Mouse (Mus musculus) frontal cortex, postnatal 36 days (tissue): Measurements from ENCODE around the gene Nlrx1.

ENCODE experiments used
- DNase-seq, 2 experiments: peaks; one replicate each; pipeline ENCODE4 v3.0.0; 2022; ENCODE audit warnings: low spot score in 2 of 2

Nlrx1 gene

DNA sequence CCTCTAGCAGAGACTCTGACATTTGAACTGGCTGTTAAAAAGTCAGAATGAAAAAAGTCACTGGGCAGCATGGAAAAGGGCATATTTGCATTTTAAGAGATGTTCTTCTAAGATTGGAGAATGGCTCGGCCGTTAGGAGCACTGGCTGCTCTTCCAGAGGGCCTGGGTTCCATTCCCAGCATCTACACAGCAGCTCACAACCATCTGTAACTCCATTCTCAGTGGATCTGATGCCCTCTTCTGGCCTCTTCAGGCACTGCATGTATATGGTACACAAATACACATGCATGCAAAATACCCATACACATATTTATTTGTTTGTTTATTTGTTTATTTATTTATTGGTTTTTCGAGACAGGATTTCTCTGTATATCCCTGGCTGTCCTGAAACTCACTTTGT, 678 bp upstream of the Nlrx1 start:
- no peak for DNase-seq

DNA sequence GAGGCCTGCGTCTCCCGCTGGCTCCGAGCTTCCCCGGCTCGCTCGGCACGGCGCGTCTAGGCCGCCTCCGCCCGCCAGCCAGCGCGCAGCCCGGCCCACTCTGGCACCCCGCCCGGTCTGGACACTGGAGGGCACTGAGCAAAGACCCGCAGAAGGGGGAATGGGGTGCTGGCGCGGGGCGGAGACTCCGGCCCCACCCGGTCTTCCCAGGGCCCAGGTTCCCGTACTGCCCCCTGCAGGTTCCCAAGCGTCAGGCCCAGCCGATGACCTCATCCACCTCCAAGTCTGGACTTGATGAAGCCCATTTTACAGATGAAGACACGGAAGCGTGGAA, 405 bp downstream of the Nlrx1 start:
- peak; percentile 76 to 79 for DNase-seq

DNA sequence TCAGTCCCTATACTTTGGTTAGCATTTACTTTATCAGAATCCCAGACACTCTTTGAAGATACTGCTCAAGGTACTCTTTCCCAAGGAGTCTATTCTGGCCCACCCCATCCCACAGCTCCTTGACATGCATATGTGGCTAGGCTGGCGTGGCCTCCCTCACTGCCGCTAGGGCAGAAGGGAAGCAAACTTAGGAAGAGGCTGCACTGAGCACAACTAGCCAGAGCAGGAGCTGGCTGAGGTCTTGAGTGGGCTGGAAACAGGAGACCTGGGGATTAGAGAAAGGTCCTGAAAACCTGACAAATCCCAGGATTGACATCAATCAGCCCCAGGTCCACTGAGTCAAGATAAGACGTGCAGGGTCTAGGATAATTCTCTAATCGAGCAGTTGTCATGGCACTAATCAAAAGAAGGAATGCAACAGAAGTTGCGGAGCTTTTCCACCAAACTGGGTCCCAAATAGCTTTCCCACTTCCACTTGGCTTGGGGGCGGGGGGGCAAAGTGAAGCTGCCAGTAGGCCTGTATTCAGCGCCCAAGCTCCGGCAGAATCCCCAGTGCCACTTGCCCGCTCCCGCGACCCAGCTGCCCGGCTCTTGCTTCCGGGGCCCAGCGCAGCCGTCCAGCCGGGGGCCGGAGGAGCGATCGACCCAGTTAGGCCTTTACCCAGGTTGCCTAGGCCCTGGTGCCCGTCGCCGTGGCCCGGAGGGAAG, 926 bp downstream of the Nlrx1 start:
- no peak for DNase-seq

DNA sequence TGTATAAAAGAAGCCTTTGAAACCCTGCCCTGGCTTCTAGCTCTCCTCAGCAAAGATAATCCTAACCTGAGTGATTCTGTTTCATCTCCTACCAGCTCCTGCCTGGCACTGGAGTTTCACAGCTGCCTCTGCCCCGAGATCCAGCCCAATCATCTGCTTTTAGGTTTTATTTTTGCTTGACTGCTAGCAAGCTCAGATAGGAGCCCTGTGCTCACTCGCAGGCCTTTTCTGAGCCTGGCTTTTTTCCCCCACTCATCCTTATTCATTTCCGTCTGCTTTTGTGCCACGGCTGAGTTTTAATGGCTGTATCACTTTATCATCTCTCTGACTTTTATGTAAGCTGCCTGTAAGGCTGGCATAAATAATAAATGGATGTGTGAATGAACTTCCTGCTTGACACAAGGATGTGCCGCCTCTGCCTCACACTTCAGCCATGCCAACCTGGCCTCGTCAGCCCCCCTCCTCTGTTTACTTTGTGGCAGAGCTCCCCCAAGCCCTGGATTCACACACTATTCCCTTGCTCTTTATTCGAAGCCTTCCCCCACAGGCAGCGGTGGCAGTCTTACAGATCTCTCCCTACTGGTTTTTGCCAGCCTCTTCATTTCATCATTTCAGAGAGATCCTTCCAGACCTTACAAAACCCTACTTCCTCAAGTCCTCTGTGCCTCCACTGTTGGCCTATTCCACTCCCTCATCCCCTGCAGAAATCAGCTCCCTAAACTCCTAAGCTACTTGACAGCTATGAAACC, 1.7 kb downstream of the Nlrx1 start:
- peak; percentile 51 to 68 for DNase-seq

DNA sequence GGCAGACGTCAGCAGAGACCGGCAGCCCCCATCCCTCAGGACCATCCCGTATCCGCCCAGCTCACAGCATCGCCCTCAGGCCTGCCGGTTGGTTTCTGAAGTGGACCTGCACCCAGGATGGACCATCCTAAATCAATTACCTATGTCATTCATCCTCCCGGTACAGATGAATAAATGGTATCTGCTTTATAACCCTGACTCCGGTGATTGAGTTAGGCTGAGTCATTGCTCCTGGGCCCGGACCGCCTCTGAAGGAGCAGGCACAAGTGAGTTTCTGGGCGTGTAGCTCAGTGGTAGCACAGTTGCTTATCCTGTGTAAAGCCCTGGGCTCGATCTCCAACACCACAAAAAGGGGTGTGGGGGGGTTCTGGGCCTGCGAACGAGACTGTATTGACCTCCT, 7.0 kb downstream of the Nlrx1 start:
- DNase-seq = no peak

DNA sequence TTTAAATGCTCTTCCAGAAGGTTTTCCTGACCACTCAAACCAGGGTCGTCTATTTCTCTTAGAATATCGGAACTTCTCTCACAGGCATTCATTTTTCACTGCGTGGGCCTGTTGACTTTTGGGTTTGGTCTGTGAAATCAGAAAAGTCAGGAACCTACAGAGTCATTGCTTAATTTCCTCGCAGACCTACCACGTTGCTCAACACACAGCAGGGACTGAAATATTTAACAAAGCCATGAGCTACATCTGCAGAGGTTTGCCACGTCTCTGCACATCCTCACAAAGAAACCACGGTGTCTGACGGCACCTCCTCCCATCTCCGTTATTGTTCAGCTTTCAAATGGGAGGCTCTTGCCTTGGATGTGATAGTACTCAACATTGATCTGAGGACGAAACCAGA, 9.4 kb downstream of the Nlrx1 start:
- DNase-seq = no peak

DNA sequence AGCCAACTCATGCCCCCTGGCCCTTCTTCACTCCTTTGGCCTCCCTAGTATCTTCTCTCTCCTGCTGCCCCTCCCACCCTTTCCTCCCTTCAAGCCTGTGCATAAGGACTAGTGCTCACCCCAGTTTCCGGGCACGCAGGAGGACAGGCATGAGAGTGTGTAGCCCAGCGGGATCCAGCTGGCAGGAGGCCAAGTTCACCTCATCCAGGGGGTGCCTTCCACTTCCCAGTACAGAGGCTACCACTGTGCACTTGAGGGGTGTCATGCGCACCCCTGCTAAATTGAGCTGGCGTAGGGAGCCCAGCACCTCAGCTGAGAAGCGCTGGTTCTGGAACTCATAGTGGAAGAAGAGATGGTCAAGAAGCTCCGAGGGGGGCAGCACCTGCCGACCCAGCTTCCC, 12.2 kb downstream of the Nlrx1 start:
- DNase-seq = no peak

DNA sequence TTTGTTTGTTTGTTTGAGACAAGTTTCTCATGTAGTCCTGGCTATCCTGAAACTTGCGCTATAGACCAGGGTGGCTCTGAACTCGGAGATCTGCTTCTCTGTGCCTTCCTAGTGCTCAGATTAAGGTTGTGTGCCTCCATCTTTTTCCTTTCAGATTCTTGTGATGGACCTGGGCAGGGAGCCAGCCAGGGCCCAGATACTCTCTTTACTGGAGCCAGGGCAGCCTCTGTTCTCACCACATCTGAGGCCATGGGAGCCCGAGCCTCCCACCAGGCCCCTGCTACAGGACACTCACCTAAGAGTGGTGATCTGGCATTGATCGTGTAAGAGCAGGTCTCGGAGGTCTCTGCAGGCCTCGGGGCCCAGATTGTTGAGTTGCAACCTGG, 13.3 kb downstream of the Nlrx1 start:
- DNase-seq = no peak

DNA sequence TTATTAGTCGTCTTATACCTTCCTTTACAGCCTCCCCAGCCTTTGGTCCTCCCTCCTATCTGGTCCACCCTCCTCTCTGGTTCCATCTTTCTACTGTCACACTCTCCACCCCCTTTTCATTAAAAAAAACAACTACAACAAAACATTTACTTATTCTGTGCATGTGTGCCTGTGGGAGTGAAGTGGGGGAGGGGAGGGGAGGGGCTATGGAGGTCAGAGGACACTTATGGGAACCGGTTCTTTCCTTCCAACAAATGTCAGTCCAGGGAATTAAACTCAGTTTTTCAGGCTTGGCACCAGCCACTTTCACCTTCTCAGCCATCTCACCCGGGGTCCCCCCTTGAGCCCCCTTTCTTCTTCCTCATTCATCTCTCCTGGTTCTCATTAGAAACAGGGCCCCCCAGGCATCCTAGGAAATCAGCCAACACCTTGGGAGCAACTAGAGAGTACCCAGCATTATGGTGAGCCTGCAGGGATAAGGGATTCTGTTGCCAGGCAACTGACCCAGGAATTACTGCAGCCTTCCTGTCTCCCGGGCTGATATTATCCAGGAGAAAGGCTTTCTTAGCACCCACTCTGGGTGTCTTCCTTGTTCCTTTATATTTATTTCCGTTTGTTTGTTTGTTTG, 13.8 kb downstream of the Nlrx1 start:
- no peak for DNase-seq

DNA sequence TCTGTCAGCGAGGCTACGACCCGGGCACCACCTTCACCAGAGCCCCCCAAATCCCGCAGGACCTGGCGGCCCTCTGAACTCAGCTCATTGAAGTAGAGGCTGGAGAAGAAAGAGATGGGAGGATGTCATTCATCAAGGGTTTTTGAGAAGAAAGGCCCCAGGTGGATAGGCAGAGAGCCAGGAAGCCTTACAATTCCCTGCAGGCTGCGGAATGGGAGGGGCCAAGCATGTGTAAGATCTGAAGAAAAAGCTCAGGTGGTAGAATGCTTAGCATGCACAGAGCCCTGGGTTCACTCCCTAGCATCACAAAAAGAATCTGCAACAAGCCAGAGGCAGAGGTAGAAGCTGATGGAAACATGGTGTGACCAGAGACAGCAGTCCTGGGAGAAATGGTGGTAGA, 15.0 kb downstream of the Nlrx1 start:
- DNase-seq = no peak

DNA sequence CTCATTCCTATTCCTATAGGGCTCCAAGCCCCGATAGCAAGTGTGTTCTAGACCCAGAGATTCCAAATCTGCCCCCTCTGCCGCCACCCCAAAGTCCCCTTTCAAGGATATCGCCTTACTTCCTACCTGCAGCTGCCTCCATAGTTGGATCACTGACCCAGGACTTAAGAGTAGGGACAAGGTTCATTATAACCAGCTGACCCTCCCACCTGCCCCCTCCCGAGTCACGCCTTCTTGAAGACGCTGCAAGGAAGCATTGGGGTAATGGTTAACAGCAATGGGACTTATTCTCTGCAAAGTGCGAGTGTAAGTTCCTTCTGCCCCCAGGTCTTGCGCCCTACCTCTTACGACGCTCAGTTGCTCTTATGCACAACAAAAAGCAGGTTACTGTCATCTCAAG, 17.1 kb downstream of the Nlrx1 start, which contains the start of gene Pdzd3:
Gene Pdzd3 (minus strand): TSS at position 158 of the 400 bp plus-strand sequence.
- no peak for DNase-seq

DNA sequence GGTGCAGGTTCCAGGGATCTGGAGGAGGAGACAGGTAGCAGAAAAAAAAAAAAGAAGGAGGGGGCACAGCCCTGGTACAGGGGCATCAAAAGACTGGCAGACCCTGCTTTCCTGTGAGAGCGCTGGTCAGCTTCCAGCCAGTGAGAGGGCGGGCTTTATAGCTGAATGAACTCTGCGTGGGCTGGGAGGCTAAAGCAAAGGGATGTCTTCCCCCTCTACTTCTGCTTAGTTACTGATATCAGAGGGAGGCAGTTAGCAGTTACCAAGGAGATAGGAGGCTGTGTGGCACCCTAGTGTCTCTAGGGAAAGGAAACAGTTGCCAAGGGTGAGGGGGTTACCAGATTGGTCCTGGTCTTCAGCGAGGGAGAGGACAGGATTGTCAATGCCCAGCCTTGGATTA, 18.0 kb downstream of the Nlrx1 start:
- no peak for DNase-seq

DNA sequence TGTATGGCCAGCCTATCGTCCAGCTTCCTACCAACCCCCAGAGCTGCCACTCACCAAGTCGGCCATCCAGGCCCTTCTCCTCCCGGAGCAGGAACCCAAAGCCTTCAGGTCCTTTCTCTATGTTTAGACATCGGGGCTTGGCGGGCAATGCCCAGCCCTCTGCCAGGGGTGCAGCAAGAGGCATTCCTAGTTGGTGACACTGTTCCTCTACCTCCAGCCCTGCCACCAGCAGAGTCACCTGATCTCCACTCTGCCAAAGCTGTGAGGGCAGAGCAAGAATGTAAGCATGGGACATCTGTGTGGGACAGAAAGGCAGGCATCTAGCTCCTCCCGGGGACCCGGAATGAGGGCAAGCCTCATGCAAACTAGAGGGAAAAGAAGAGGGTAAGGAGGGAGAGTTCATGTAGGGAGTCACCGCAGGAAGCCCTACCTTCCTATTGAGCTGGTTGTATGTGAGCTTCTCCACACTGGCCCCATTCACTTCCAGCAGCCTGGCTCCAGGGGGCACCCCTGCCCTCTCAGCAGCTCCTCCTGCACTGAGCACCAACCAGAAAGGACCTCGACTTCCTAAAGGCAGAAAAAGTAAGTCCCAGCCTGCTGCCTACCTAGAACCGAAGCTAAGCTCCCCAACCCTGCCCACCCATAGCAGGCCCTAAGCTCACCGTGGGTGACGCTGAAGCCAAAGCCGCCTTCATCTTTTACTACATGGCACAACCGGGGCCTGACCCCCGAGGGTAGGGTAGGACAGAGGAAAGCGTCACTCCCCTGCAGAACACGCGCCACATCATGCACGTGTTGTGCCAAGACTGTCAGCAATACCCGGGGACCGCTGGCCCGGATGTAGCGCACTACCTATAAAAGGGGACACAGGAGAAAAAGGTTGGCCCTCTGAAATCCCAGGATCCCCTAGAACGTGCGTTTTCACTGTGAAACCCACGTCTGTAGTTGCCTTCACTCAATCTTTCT, 18.9 kb downstream of the Nlrx1 start:
- peak; percentile 41 to 47 for DNase-seq

DNA sequence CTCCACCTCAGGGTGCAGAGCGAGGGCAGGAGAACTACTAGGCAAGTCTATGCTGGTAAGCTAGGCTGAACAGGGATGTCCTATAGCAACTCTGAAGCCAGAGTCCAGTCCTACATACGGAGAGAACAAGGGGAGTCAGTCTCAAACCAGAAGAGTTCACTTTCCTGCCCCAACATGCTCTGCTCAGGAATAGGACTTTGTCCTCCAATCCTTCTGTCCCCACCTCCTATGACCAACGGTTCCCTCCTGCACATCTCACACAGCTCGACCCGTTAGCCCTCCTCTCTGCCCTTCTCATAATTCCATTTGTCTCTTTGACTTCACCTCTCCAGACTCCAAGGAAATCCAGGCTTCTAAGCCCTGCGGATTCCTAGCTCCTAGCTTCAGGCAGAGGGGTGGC, 20.5 kb downstream of the Nlrx1 start:
- no peak for DNase-seq

DNA sequence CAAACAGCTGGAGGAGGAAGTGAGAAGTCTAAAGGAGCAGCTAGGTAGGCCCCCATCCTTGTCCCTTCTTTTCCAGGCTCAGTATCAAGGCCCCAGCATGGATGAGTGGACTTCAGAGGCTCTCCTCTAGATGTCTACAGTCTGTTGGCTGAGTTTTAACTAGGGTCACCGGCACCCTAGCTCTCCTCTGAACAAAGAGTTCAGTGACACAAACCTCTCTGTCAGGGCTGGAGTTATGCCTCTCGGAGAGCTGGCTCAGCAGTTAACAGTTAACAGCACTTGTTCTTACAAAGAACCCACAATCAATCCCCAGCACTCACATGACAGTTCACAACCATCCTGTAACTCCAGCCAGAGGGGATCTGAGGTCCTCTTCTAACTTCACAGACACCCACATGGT, 24.8 kb downstream of the Nlrx1 start:
- DNase-seq = no peak

DNA sequence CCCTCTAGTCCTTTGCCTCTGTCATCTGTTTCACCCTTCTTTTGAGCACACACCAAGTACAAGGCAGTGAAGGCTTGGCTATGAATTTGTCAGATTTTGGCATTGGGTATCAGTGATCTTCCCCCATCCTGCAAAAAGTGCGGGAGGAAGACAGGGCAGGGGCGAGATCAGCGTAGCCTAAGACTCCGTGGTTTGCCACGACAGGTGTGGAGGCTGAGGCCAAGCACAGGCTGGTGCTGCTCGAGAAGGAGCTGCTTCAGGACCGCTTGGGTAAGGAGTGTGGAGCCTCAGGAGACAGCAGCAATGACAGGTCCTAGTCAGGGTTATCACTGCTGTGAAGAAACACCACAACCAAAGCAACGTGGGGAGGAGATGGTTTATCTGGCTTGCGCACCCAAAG, 27.0 kb downstream of the Nlrx1 start:
- DNase-seq = no peak

DNA sequence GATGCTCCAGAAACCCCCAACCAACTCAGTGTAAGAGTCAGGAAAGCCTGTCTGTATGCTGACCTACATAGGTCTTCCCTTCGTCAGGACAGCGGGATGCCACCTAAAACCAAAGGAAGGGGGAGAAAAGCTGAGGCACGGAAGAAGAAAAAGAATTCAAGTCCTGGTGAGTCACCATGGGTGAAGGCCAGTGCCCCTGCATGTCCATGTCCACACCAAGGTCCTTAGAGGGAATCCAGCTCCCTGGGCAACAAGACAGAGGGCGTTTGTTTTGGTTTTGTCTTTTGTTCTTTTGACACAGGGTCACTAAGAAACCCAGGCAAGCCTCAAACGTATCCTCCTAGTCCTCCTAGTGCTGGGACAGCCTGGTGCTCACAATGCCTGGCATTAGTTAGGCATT, 27.5 kb downstream of the Nlrx1 start:
- no peak for DNase-seq

DNA sequence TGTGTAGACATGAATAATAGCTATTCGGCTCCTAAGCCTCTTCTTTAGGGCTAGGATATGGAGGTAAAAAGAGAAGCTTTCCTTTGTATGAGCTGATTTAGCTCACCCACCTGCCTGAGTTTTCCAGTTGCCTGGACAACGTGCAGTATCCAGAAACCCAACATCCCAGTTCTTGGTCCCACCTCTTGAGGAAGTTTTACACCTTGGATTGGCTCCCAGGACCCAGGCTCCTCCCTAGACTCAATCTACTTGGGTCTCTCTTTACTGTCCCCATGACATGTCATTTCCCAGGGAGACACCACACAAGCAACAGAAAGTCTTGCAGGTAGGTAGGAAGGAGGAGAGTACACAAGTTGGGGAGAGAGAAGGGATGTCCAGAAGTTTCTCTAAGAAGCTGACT, 28.0 kb downstream of the Nlrx1 start, which contains the start of gene Ccdc153:
Gene Ccdc153 (plus strand): TSS at position 278 of the 400 bp plus-strand sequence.
- DNase-seq = no peak

DNA sequence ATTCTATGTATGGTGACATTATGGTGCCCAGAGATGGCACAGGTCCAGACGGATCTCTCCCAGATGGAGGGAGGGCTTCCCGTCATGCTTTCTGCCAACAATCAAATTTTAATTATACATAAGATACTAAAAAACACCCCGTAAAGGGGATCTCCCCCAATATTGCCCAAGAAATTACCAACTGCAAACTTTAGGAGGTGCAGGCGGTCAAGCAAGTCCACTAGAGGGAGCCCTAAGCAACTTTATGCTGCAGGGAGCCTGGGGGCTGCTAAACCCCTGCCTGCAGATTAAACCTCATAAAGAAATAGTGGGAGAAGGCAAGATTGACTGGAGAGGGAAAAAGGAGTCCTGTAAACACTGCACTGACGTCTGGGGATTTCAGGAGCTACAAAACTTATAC, 29.0 kb downstream of the Nlrx1 start:
- DNase-seq = peak; percentile 43 to 57

DNA sequence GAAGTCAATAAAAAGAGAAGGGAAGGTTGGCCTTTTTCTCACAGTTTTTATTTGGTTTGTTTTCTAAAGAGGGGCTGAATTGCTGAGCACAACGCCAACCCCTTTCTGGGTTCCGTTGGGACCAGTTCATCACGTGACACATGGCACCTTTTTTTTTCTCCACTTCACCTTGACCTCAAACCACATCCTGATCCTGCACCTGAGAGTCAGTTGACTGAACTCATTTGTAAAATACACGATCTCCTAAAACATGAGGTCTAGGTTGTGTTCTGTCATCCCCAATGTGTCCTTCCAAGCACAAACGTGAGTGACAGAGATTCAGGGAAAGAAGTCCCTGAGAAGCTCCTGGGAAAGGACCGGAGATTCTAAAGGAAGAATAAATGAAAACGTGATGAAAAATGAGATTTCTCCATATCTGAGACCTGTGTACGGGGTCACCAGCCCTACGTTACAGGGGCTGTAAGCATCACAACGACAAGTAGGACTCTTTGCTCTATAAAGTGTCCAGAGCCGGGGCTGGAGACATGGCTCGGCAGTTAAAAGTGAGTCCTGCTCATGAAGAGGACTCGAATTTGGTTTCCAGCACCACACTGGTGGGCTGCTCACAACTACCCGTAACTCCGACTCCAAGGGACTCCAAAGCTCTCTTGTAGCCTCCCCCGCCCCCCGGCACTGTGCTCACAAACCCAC, 29.8 kb downstream of the Nlrx1 start:
- DNase-seq = no peak

DNA sequence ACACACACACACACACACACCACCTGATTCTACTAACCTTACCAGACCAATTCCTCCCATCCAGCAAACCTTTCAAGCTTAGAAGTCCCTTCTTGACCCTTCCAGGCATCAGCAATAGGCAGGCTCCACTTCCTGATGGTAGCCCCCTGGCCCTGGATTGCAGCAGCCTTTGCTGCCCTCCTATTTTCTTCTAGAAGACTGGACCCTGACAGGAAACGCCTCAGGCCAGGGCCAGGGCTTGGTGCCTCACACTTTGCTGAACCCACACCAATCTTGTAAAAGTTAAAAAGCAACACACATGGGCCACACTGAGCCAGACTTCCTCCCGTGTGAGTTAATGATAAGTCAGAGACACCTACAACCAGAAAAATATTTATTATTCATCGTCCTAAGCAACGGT, 31.3 kb downstream of the Nlrx1 start:
- no peak for DNase-seq
